Mouse (Mus musculus): ENCODE results near the gene Kcnk1.

GRCm38 (mm10) chr8:125996980-125997379 is 2.0 kb downstream of the Kcnk1 start:
- TF ChIP-seq POLR2A (IDR thresholded peaks at IDR 0.05; ENCODE audit: extremely low read depth, insufficient read depth, low read length) (no peak), CTCF (IDR thresholded peaks at IDR 0.05; ENCODE audit: low read depth, low read length) (no peak)
